Mouse (Mus musculus): ENCODE measurements around the gene Pdlim7. TPM values are rescaled to one million over a fixed set of nuclear protein-coding genes. Genes with fewer than 3 reads are reported as not detected.

The Pdlim7 gene
- polyA plus RNA-seq, 1 experiment, result 89.6 TPM

GRCm38 (mm10) chr13:55504390-55504789 lies 9.1 kb downstream of the Pdlim7 start:
- Histone ChIP-seq H3K4me1 (ENCODE audit: control insufficient read depth, insufficient read depth, low read length) (no peaks in the 10 kb centered on the region), H3K4me3 (replicated peaks; ENCODE audit: control insufficient read depth, low read depth, low read length) (no peak overlapping the region), H3K27ac (ENCODE audit: control insufficient read depth, insufficient read depth, low read depth, low read length, poor library complexity) (no peak overlapping the region)
- TF ChIP-seq CTCF (IDR thresholded peaks at IDR 0.05; ENCODE audit: control insufficient read depth, insufficient read depth, low read length) (no peak), POLR2A (IDR thresholded peaks at IDR 0.05; ENCODE audit: borderline replicate concordance, control insufficient read depth, low read depth, low read length) (no peak)
- WGBS, result 87% methylated on average over 5 of the region's 5 CpGs

- Histone ChIP-seq H3K4me1 (ENCODE audit: control insufficient read depth, insufficient read depth, low read length) (no peaks in the 10 kb centered on the region), H3K4me3 (replicated peaks; ENCODE audit: control insufficient read depth, low read depth, low read length) (no peak overlapping the region), H3K27ac (ENCODE audit: control insufficient read depth, insufficient read depth, low read depth, low read length, poor library complexity) (no peak overlapping the region)
- no peak for TF ChIP-seq CTCF (IDR thresholded peaks at IDR 0.05; ENCODE audit: control insufficient read depth, insufficient read depth, low read length)
- no peak for TF ChIP-seq POLR2A (IDR thresholded peaks at IDR 0.05; ENCODE audit: borderline replicate concordance, control insufficient read depth, low read depth, low read length)
- 78% methylated on average over 8 of the region's 8 CpGs for WGBS
Observed at GRCm38 (mm10) chr13:55502405-55502804, 11.1 kb downstream of the Pdlim7 start.

GRCm38 (mm10) chr13:55500575-55500974 lies 12.9 kb downstream of the Pdlim7 start:
- no peaks in the 10 kb centered on the region for H3K4me1 ChIP-seq (ENCODE audit: control insufficient read depth, insufficient read depth, low read length)
- 80% methylated on average over 10 of the region's 10 CpGs for WGBS
- no peak for TF ChIP-seq CTCF (IDR thresholded peaks at IDR 0.05; ENCODE audit: control insufficient read depth, insufficient read depth, low read length)
- TF ChIP-seq POLR2A (IDR thresholded peaks at IDR 0.05; ENCODE audit: borderline replicate concordance, control insufficient read depth, low read depth, low read length), result no peak
- H3K27ac ChIP-seq (ENCODE audit: control insufficient read depth, insufficient read depth, low read depth, low read length, poor library complexity), result no peak overlapping the region
- no peak overlapping the region for H3K4me3 ChIP-seq (replicated peaks; ENCODE audit: control insufficient read depth, low read depth, low read length)

GRCm38 (mm10) chr13:55498906-55499305 lies 14.6 kb downstream of the Pdlim7 start:
- Histone ChIP-seq H3K4me1 (ENCODE audit: control insufficient read depth, insufficient read depth, low read length) (no peaks in the 10 kb centered on the region), H3K4me3 (replicated peaks; ENCODE audit: control insufficient read depth, low read depth, low read length) (no peak overlapping the region), H3K27ac (ENCODE audit: control insufficient read depth, insufficient read depth, low read depth, low read length, poor library complexity) (no peak overlapping the region)
- 83% methylated on average over 11 of the region's 11 CpGs for WGBS
- no peak for TF ChIP-seq POLR2A (IDR thresholded peaks at IDR 0.05; ENCODE audit: borderline replicate concordance, control insufficient read depth, low read depth, low read length)
- TF ChIP-seq CTCF (IDR thresholded peaks at IDR 0.05; ENCODE audit: control insufficient read depth, insufficient read depth, low read length), result no peak

GRCm38 (mm10) chr13:55496661-55497060 lies 16.8 kb downstream of the Pdlim7 start:
- Histone ChIP-seq H3K4me3 (replicated peaks; ENCODE audit: control insufficient read depth, low read depth, low read length) (no peak overlapping the region), H3K27ac (ENCODE audit: control insufficient read depth, insufficient read depth, low read depth, low read length, poor library complexity) (no peak overlapping the region), H3K4me1 (ENCODE audit: control insufficient read depth, insufficient read depth, low read length) (no peaks in the 10 kb centered on the region)
- WGBS, result 83% methylated on average over 6 of the region's 6 CpGs
- TF ChIP-seq CTCF (IDR thresholded peaks at IDR 0.05; ENCODE audit: control insufficient read depth, insufficient read depth, low read length) (no peak), POLR2A (IDR thresholded peaks at IDR 0.05; ENCODE audit: borderline replicate concordance, control insufficient read depth, low read depth, low read length) (no peak)

GRCm38 (mm10) chr13:55495702-55496101 lies 17.8 kb downstream of the Pdlim7 start:
- no peak for TF ChIP-seq CTCF (IDR thresholded peaks at IDR 0.05; ENCODE audit: control insufficient read depth, insufficient read depth, low read length)
- TF ChIP-seq POLR2A (IDR thresholded peaks at IDR 0.05; ENCODE audit: borderline replicate concordance, control insufficient read depth, low read depth, low read length), result no peak
- Histone ChIP-seq H3K27ac (ENCODE audit: control insufficient read depth, insufficient read depth, low read depth, low read length, poor library complexity) (no peak overlapping the region), H3K4me3 (replicated peaks; ENCODE audit: control insufficient read depth, low read depth, low read length) (no peak overlapping the region), H3K4me1 (ENCODE audit: control insufficient read depth, insufficient read depth, low read length) (no peaks in the 10 kb centered on the region)
- 73% methylated on average over 4 of the region's 4 CpGs for WGBS

GRCm38 (mm10) chr13:55494883-55495621 lies 18.4 kb downstream of the Pdlim7 start:
- Histone ChIP-seq H3K4me1 (ENCODE audit: control insufficient read depth, insufficient read depth, low read length) (no peaks in the 10 kb centered on the region), H3K4me3 (replicated peaks; ENCODE audit: control insufficient read depth, low read depth, low read length) (no peak overlapping the region), H3K27ac (ENCODE audit: control insufficient read depth, insufficient read depth, low read depth, low read length, poor library complexity) (no peak overlapping the region)
- WGBS, result 17% methylated on average over 18 of the region's 18 CpGs
- TF ChIP-seq POLR2A (IDR thresholded peaks at IDR 0.05; ENCODE audit: borderline replicate concordance, control insufficient read depth, low read depth, low read length), result no peak
- TF ChIP-seq CTCF (IDR thresholded peaks at IDR 0.05; ENCODE audit: control insufficient read depth, insufficient read depth, low read length), result no peak

GRCm38 (mm10) chr13:55494257-55494656 lies 19.2 kb downstream of the Pdlim7 start:
- H3K4me1 ChIP-seq (ENCODE audit: control insufficient read depth, insufficient read depth, low read length), result no peaks in the 10 kb centered on the region
- 56% methylated on average over 2 of the region's 2 CpGs for WGBS
- TF ChIP-seq POLR2A (IDR thresholded peaks at IDR 0.05; ENCODE audit: borderline replicate concordance, control insufficient read depth, low read depth, low read length) (no peak), CTCF (IDR thresholded peaks at IDR 0.05; ENCODE audit: control insufficient read depth, insufficient read depth, low read length) (no peak)
- no peak overlapping the region for H3K27ac ChIP-seq (ENCODE audit: control insufficient read depth, insufficient read depth, low read depth, low read length, poor library complexity)
- no peak overlapping the region for H3K4me3 ChIP-seq (replicated peaks; ENCODE audit: control insufficient read depth, low read depth, low read length)

Measured in bone marrow, adult 2 months (tissue).